Mouse (Mus musculus) common myeloid progenitor, adult 5-6 weeks (primary cell): ENCODE measurements around the gene Hydin. TPM values are rescaled to one million over a fixed set of nuclear protein-coding genes. Genes with fewer than 3 reads are reported as not detected.

Experiments
- ATAC-seq: replicated peaks from 2 replicates; pipeline ENCODE4 v1.8.0; 2016; ENCODE audit warnings: low read depth, mild to moderate bottlenecking, moderate TSS enrichment, inconsistent platforms; ENCODE audit not compliant: poor library complexity, severe bottlenecking
- total RNA-seq: library from RNA; stranded (forward); fragments of 200-1000, 187-1606 nt; gene quantifications from 2 replicates; pipeline ENCODE4 v1.2.3, GENCODE M21; 2017

Gene Hydin
- total RNA-seq, 1 experiment from 2014 or later: not detected

DNA sequence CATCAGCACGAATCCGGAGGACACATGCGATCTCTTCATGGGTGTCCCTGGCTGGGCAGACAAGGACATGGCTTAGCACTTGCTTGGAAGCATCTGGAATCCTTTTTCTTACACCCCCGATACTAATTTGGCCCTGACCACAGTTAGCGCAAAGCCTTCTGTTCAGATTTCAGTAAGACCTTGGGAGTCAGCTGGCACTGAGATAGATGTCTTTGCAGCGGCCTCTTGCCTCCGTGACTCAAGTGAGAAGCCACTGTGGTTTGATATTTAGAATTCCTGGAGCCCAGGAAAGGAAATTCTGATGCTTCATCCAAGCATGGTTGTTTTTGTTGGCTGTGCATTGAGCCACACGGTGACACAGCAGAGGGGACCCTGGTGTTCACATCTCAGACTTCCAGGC, 157.4 kb downstream of the Hydin start:
- ATAC-seq: no peak

DNA sequence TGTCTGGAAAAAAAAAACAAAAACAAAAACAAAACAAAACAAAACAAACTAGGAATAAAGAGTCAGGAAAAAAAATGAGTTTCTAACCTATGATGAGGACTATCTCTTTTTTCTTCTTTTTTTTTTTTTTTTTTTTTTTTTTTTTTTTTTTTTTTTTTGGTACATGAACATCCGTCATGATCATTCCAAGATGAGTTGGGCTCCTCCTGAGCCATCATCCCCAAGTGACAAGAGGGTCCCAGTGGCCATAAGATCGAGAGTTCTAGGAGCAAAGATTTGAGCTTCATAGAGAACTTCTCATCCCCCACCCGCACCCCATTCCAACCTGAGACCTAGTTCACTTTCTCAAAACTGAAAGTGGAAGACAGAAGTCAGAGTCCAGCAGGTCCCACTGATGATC, 164.6 kb downstream of the Hydin start:
- no peak for ATAC-seq

DNA sequence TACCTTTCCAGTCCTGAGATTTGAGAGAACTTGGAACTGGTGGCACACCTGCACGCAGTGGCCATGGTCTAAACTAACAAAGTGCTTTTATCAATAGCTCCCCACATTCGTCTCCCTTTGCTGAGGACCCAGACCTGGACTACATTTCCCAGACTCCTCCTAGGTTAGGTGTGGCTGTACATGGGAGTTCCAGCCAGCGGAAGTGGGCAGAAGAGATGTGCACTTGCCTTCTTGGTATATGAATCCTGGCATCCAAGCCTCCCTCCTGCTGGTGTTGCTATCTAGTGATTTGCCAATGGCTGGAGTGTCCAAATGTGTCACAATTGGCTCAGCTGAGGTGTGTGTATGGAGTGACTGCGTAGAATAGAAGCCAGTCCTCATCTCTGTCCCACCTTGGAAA, 173.8 kb downstream of the Hydin start:
- ATAC-seq: no peak

DNA sequence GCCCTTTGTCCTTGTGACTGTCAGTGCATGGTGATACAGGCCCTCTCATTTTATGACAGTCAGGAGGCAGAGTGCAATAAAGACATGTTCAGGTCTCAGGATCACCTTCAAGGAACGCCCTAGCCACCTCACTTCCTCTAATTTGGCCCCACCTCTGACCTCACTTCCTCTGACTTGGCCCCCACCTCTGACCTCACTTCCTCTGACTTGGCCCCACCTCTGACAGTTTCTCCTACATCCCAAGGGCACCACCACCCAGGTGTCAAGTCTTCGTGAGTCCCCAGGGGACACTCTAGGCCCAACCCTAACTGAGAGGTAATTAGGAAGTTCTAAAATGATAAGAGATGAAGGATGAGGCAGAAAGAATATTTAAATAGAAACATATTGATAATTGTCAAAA, 177.5 kb downstream of the Hydin start:
- ATAC-seq: no peak

DNA sequence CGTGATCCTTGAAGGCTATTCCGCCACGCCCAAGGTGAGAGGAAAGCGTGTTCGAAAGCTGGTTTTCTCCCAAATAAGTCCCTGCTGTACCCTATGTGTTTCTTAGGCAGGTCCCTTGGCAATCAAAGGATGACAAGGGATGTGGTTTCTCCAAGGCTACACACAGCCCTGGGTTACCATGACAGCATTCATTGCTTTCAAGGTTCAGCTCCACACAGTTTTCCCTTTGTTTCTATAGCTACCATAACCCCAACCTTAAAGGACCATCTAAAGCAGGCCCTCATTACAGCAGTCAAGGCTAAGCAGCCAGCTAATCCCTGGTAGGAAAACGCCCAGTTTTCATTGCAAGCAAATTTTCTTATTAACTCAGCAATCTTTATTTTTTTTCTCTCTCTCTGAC, 183.7 kb downstream of the Hydin start:
- ATAC-seq: no peak

DNA sequence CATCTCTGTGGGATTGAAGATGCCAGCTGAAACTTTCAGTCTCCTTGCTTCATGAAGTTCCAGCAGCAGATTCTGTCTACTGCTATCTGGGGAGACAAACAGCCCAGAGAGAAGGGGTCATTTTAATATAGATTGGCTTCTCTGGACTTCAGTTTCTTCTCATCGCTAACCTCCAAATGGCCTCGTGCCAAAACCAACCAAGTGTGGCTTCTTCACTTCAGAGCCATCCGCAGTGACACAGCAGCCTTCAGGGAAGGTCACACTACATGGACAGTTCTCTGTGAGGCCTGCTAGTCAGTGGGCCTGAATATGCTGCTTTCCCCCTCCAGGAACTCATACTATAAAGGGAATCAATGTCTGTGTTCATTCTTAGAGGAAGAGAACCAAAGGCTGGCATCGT, 187.7 kb downstream of the Hydin start:
- no peak for ATAC-seq

DNA sequence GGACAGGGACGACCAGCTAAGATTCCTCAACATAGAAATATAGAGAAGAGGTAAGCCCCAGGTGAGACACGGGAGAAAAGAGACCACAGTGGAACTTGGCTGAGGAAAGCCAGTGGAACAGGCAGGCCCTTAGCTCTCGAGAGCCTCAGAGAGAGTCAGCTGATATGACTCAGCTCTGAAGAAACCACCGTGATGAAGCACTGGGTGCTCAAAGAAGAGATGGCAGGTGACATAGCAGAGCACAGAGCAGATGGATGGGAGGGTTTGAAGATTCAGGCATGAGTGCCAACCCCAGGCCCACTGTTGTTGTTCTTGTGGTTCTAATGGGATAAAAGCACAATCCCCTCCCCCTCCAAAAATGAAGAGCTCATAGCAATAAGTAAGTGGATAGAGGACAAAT, 190.6 kb downstream of the Hydin start:
- no peak for ATAC-seq

DNA sequence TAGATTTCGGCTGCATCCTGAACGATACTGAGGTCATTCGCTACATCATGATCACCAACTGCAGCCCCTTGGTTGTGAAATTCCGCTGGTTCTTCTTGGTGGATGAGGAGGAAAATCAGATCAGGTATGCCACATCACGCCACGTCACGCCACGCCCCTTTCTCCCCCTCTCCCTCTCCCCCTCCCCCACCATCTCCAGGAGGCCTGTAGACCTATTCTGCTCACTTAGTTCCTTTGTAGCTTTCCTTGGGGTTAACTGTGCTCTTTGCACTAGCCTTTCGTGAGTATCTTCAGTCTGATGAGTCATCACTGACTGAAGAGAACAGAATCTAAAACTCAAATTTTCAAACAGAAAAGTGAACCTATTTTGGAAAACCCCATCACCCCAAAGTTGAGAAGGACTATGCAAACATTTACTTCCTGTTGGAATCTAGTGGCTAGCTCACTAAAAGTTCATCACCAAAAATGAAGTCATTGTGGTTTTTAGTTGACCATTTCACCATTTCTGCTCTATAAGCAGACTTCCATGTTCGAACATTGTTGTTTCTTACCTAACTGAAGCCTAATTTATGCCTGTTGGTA, 195.9 kb downstream of the Hydin start:
- ATAC-seq: no peak

DNA sequence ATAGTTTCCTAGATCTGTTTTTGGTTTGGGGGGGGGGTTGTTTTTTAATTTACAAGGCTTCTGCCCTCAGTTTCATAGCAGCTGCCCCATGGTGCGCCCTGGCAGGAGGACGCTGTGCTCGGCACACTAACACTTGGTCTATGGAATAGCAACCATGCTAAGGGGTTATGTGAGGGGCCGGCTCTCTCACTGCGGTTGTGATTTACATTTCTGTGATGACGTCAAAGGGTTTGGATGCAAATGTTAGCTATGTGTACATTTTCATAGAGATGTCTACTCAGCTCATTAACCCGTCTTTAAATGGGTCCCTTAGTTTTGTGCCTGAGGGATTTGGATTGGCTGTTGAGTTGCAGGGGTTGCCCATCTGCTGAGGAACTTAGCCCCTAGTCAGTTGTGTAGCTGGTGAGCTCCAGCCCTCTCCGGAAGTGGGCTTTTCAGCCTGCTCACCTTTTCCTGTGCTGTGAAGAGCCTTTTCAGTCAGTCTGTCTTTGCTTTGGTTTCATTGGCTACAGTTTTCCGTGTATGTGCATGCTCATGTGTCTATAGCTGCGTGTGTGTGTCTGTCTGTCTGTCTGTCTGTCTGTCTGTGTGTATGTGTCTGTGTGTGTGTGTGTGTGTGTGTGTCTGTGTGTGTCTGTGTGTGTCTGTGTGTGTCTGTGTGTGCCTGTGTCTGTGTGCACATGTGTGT, 197.1 kb downstream of the Hydin start:
- ATAC-seq: no peak

DNA sequence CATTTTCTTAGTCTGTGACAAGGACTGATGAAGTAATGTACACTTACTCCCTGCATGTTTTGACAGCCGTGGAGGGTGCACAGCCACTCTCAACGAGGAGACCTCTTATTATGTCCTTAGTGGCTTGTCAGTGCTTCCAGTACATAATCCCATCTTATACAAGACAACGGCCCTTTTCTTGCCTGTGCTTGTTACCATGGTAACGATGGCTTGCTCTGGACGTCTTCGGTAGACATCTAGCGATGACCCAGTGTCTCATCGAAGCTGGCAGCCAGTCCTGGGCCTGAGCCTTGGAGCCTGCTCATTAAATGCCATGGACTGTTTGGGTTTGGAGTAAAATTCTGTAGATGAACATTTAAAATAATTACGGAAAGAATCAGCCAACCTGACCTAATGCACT, 198.8 kb downstream of the Hydin start:
- no peak for ATAC-seq

DNA sequence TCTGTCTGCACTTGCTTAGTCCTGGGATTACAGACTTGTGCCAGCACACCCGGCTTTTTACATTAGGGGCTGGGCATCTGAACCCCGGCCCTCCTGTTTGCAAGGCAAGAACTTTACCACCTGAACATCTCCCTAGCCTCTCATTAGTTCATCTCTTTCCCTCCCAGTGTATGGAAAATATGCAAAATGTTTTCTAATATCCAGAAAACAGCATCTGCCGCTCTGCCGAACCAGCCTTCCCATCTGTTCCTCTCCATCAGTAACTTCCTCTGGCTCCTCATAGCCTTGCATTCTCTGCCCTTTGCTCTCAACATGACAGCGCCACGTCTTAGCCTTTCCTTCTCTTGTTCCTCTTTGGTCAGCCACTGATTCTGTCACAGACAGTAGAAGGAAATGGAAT, 210.5 kb downstream of the Hydin start:
- ATAC-seq: no peak

DNA sequence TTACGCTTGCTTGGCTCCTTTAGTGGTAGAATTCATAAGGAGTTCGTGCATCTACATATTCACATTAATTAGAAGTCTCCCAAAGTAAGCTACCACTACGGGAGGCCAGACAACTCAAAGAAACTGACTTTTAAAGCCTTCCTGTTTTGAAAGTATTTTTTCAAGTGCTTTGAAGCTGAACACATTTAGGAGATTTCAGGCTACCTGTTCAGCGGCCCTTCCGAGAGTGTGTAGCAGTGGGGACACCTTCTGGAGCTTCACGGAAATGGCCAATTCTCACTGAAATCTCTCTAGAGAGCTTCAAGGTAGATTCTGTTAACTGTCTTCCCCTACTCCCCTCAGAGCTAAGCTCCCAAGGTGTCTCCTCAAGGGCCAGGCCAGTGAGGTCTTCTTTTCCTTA, 211.8 kb downstream of the Hydin start:
- ATAC-seq: no peak

DNA sequence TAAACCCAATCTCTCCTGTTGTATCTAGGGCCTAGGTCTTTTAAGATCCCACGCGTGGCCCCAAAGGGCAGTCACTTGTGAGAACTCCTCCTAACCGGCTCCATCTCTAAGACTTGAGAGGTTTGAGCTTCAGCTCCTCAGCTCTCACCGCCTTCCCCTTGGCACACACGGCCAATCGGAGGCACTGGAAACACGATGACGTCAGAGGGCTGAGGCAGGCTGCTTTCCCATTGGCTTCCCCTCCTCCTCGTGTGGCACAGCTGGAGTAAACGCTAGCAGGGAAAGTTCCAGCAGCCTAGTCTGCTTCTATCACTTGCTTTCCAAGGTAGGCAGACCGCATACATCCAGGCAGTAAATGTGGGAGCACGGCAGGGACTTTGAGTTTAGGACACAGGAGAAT, 212.6 kb downstream of the Hydin start:
- ATAC-seq: no peak

DNA sequence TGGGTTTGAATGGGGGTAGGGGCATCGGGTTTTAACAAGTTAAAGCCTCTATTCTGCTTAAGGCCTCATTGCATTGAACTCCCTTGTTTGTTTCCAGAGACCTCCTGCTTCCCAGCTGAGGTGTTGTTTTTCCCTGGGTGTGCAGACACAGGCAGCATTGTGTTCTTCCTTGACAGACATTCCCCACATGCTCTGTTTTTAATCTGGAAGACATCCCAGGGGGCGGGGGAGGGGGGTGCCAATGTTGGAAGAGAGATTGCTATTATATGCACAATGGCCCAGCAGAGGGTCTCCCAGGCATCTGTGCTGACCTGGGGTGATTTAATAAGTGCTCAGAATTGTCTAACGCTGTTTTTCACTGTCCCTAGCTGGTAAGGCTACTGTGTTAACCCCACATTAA, 215.5 kb downstream of the Hydin start:
- no peak for ATAC-seq

DNA sequence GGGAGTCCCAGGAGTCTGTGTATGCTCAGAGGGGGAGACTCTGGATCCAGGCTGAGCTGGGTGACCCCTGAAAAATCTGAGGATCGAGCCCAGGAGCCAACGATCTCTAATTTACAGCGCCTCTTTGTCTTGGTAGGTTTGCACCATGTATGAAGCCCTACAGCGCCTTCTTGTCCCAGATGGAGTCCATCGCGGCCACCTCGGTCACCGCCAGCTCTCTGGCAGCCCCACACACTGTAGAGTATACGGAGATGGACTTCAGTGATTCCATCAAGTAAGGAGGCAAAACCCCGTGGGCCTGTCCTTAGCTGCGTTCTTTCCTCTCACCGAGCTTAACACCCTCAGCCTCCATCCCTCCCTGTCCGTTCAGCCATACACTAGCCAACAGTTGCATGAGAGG, 218.5 kb downstream of the Hydin start:
- no peak for ATAC-seq

DNA sequence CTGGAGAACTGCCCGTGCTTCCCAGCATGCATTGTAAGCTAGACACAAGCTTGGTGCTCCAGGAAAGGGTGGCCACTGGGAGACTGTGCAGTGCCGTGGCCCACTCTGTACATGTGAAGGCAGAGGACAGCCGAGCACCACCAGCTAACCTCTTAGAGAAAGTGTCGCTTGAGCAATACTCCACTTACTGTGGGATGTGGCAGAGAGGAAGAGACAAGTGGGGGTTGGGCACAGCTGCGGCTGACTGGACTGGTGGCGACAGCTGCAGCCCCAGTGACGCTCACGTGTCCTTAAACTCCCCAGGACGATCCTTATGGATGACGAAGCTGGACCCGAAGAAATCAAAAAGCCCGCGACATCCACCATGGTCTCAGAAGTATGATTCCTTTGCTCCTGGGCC, 219.2 kb downstream of the Hydin start:
- no peak for ATAC-seq

DNA sequence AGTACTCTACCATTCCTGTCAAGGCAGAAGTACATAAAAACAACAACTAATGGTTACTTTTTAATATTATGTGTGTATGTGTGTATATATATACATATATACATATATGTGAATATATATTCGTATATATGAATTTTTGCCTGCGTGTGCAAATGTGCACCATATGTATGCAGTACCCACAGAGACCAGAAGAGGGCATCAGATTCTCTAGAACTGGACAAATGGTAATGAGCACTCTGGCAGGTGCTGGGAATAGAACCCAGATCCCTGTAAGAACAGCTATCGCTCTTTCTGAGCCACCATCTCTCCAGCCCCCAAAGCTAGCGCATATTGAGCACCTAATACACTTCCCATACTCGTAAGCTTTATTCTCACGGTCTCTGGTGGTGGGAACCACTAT, 220.9 kb downstream of the Hydin start:
- no peak for ATAC-seq

DNA sequence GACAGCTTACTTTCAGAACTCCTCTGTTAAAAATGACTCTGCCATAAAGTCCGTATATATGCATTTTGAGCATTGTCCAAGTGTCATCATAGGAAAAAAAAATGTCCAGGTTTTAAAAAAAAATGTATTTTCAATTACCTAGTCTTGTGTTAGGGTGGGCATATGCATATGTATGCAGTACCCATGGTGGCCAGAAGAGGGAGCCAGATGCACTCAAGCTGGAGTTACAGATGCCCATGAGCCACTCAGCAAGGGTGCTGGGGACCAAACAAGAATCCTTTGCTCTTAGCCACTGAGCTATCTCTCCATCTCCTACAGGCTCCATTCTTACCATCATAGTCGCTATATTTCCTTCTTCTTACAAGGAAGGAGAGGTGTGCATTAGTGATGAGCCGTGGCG, 222.6 kb downstream of the Hydin start:
- no peak; the same call in 1 of the 2 replicates for ATAC-seq

DNA sequence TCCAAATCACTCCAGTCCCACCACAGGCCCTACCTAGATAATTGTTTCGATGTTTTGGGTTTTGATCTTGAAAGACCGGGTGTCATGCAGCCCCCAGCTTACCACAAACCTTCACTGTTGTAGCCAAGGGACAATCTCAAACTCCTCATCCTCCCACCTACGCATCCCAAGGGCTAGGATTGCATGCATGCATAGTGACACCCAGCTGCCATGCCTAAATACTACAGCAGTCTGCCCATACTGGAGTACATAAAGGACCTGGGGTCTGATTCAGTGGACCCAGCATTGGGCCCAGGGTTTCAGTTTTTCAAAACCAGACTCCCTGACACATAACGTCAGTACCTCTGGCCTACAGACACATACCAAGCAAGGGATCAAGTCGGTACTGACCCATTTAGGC, 224.3 kb downstream of the Hydin start:
- no peak for ATAC-seq

DNA sequence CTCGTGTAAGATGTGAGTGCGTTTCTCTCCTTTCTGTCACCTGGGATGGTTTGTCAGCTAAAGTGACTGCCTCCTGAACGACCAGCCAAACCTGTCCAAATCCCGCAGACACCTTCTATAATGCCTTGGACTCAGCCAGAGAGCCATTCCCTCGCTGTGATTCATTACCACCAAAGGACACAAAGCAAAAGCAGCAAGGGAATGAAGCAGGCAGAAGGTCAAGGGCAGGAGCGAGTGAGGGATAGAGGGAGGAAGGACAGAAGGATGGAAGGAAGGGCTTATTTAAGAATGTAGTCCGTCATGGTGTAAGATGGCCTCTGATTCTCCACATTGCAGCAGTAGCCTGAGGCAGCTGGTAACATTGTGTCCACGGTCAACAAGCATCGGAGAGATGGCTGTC, 229.5 kb downstream of the Hydin start:
- no peak for ATAC-seq

DNA sequence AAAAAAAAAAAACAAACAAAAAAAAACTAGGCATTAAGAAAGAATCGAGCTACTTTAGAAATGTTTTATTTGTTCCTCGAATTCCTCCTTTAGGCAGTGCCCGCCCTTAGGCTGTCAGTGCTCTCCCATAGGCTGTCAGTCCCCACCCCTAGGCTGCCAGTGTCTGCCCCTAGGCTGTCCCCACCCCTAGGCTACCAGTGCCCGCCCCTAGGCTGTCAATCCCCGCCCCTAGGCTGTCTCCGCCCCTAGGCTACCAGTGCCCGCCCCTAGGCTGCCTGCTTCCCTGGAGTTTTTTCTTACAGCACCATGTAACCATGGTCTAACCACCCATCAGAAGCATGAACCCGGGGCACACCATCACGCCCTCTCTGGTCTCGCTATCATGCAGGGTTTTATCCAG, 233.5 kb downstream of the Hydin start:
- ATAC-seq: peak; percentile 63

DNA sequence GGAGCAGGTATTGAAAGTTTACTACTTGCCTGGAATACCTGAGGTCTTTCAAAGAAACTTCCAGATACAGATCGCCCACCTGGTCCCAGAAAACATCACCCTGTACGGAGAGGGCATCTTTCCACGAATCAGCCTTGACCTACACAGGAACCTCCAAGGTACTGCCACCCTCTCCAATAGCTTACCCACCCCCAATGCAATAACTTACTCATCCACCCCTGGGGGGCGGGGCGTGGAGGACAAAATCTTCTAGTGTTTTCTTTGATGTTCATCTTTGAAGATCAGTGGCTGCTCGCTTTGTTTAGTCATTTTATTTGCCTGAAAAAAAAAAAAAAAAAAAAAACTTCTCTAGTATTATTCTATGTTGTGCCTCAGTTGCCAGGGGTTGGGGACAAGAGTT, 233.9 kb downstream of the Hydin start:
- no peak for ATAC-seq
